Mouse (Mus musculus): ENCODE measurements around the gene Ccser2. TPM values are rescaled to one million over a fixed set of nuclear protein-coding genes. Genes with fewer than 3 reads are reported as not detected.
A peak's percentile ranks its signal among the peaks of the same experiment; 100 is the strongest.

The Ccser2 gene
- total RNA-seq, 2 experiments from 2014 or later = 88.7 to 93.3 TPM

DNA sequence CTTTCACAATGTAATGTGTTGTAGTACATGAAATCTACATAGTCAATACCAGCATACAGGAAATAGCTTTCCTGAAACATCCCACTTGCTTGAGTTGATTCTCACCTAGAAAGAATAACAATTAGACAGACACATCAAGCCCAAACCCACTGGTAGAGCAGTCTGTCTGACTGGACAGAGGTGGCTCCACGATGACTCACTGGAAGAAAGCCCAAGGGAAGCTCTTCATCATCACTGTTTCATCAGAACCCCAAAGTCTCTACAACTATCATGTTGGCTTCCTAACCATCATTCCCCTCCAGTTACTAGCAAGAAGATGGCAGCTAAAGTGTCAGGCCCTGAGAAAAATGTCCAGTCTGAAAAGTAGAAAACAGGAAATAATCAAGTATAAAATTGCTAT is 83.5 kb downstream of the Ccser2 start:
- no peak for DNase-seq (ENCODE audit: low spot score in 2 of 2)

DNA sequence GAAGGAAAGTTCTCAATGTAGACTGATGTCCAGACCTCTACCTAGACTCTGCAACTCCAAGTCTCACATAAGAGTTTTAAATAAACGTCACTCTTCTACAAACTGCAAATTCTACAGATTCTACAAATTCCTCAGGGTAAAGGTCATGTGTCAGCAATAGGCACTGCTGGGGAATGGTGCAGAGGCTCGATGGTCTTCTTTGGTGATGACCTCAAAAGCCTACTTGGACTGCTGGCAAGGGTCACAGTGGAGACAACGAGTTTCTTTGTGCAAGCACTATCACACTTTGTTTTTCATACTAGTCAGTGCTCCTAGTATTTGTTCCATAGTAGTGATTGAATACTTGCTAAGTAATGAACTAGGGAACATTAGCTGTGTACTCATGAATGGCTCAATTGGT is 85.0 kb downstream of the Ccser2 start:
- DNase-seq (ENCODE audit: low spot score in 2 of 2) = no peak

DNA sequence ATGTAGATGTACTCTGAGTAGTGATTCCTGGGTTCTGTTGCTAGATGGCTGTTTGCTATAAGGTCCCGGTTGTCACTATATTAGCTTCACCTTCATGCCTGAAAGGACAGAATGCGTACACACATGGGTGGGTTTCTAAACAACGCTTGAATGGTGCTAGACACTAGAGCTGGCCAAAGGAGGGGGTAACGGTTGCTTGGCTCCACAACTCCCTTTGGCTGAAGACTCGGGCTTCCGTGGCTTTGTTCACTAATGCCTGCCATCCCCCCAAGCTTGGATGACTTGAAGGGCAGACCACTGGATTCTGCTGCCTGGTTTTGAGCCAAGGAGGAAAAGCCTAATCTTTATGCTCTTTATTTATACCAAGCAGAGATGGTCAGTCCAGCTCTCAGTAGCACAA is 98.3 kb downstream of the Ccser2 start:
- no peak for DNase-seq (ENCODE audit: low spot score in 2 of 2)

DNA sequence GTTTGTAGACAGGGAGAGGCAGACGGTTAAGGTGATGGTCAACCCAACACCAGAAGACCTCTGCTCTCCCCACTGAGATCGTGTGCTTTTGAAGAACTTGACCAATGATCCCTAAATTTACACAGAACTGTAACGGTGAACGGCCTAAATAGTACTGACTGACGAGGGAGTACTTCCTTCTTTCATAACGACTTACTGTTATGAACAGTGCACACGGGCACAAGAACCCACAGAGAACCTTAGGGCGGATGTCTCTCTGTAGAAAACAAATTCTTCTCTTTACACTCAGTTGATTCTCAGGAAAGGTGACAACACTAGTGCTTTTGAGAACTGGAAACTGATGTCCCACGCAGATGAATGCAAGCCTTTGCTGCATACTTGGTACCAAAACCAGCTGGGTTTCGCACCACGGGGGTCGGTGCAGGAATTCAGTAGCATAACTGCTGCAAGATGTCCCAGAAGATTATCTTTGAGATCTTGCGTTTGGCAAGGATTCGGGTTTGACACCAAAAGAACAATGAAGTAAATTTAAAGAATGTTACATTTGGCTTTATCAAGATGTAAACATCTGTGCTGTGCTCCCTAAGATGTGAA is 99.7 kb downstream of the Ccser2 start:
- no peak for DNase-seq (ENCODE audit: low spot score in 2 of 2)

DNA sequence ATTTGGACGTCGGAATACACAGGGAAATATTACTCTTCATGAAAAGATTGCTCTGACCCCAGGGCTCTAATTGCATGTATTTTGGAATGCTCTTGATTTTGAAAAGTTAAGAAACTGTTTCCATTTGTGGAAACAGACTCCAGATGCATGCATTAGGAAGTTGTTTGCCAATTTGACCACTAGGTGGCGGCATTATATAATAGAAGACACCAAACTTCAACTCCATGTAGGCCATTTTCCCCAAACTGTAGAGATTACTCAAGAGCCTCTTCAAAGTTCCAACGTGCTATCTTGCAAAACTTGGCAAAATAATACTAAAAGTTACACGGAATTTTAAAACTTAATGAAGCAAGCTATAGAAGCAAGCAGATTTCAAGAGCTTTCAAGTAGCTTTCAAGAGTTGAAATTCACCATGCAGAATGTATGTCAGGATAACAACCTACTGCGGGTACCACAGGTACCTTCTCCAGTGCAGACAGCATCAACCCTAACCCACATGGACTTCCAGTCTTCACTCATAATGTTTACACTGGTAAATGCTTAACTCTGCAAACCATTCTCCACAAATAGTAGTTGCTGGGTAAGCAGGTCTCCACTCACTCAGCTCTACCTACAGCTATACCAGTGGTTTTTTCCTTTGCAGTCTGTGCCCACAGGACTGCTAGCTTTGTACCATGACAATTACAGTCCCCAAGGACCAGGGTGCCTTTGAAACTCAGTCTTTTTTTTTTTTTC is 101.4 kb downstream of the Ccser2 start:
- peak; percentile 52 to 80 for DNase-seq (ENCODE audit: low spot score in 2 of 2)

DNA sequence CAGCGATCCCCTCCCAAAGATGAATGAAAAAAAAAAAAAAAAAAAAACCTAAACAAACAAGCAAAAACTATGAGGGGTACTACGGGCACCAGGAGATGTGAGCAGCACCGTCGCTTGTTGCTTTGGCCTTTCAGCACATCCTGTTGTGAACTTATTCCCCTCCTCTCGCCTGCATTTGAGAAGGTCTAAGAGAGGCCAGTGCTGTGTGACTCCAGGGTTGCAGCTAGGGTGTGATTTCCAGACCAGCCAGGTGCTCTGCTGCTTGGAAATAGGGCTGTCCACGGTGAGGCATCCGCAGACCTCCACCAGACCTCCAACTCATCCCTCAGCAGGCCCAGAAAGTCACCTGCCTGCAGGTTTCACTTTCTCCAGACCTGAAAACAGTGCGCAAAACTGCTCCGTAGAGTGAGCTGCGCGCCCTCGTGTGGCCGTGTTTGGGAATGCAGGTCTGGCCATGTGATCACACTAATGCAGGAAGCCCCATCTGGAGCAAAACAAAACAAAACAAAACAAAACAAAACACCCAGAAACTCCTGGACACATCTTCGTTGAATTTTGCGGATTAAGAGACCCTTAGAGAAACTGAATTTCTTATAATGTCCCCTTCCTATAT is 104.6 kb downstream of the Ccser2 start:
- DNase-seq (ENCODE audit: low spot score in 2 of 2) = peak; percentile 80 to 85

DNA sequence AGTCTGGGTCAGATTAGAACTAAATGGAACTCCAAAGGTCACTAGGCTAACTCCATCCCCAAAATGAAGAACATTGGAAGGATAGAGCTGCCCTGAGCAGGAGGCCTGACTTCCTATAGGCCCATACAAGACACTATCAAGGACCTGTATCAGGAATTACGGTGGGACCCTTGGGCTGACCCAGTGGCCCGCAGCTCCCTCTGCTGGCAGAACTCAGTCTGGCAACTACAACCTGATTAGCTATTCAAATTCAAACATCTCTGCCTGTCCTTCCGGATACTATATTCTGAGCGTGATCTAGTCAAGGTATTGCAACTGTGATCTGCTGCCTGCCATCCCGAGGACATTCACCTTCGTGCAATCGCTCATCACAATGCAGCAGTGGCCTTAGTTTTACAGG is 106.2 kb downstream of the Ccser2 start:
- peak; percentile 36 to 47 for DNase-seq (ENCODE audit: low spot score in 2 of 2)

DNA sequence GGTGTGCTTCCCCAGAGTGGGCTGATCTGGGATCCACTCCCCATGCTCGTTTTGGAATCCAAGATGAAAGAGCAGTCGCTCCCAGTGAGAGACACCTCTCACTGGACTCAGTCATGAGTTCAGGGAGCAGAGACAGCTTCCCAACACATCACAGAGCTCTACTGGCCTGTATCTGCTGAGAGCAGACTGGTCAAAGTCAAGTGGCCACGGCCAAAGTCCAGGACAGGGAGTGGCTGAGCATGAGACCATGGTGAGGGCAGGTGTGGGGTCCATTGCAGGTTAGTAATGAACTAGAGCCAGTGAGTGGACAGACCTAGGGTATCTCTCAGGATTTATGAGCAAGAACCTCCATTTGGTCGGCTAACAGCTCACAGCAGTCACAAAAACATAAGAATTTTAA is 109.6 kb downstream of the Ccser2 start:
- DNase-seq (ENCODE audit: low spot score in 2 of 2) = no peak

DNA sequence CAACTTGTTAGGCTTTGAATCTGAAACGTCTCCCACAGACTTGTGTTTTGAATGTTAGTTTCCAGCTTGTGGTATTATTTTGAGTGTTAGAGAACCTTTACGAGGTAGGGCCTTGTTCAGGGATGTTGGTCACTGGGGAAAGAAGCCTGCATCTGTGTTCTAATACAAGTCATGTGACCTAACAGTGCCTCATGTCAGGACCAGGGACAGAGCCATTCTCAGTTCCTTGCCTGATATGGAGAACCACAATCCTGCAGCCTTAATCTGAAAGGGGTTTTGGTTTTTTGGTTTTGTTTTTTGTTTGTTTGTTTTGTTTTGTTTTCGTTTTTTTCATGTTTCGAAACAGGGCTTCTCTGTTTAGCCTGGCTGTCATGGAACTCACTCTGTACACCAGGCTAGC is 115.6 kb downstream of the Ccser2 start:
- no peak for DNase-seq (ENCODE audit: low spot score in 2 of 2)

DNA sequence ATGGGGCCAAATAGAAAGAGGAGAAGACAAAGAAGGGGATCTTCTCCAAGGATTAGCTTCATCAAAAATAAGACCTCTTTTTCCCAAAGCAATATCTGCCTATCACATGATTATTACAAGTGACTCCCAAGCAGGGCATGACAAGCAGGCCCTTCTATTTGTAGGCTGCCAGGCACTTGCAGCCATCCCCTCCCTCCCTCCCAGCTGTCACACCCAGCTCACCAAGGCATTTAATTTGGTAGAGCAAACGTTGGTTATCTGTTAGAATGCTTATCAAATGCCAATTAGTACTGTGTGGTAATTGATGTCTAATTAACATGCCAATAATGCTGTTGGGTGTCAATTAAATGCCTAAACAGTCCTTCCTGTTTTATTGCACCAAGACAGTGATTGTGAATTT is 119.7 kb downstream of the Ccser2 start:
- no peak for DNase-seq (ENCODE audit: low spot score in 2 of 2)

Other genes starting within 250 kb of the Ccser2 start
- not detected for gene Rgr, start 80.2 kb upstream of the Ccser2 start, total RNA-seq (2021)
- gene Lrit1, start 86.1 kb upstream of the Ccser2 start, total RNA-seq (2021) = not detected
- gene Lrit2, start 99.2 kb upstream of the Ccser2 start, total RNA-seq (2021) = not detected
- 10 to 100 TPM; 12.6 to 13.1 TPM for gene Cdhr1, start 129.6 kb upstream of the Ccser2 start, total RNA-seq (2021)
- gene 2610528A11Rik, start 145.2 kb upstream of the Ccser2 start, total RNA-seq (2021) = under 1 TPM in 1 of 2 experiments, not detected in 1; 0.60 TPM
- gene Ghitm, start 166.5 kb upstream of the Ccser2 start, total RNA-seq (2021) = 100 to 1,000 TPM; 315 to 326 TPM